Mouse (Mus musculus): Measurements from ENCODE around the gene Selenof. TPM values are rescaled to one million over a fixed set of nuclear protein-coding genes. Genes with fewer than 3 reads are reported as not detected.

Gene Selenof
- total RNA-seq, 2 experiments from 2014 or later: 197 to 208 TPM

DNA sequence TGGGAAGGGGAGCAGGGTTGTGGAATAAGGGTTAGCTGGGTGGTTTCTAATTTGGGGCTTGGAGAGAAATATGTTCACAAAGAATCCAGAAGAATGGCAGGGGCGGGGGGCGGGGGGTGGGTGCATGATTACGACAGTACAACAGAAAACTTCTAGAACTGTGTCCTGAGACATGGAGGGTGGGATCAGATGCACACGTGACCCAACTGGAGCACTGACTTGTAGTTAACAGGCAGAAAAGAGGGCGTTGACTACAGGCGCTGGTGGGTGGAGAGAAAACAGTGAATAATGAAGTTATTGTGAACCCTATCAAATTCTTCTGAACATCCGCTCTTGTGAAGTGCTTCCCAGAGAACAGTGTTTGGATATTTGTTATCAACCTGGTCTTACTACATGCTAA, 6.2 kb upstream of the Selenof start:
- DNase-seq: no peak

DNA sequence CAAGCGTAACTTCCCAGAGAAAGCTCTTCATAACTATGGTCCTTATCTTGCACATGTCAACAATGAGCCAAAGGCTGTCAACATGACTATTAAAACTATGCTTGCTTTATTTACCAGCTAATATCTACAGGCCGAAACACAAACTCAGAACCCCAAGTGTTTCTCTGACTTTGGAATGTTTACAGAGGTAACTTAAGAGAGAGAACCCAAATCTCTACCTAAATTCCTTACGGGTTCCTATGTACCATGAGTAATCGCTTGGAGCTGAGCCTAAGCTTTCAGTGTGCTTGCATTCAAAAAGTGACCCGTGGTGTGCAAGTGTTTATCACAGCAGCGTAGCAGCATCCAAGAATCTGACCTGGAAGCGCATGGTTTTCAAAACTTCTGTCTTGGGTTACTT, 4.9 kb upstream of the Selenof start:
- no peak for DNase-seq

DNA sequence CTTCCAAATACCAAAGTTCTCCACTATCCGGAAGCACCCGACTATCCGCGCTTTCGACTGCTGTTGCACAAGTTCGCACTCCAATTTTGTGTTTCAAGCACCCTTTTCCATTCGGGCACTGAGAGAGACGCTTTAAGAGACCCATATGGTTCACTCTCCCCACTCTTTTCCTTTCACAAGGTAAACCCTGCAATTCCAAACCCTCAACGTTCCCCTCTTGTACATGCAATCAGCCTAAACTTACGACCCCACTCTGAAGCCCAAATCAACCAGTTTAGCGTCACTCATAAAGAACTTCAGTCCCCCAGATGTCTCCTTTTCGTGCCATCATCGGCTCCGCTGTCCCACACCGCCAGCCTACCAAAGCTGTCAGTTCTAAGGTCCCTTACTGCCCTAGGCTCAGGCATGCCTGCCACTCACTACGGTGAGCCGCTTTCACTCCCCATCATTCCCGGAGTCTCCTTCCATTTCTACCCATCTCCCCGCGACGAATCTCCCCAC, 1.2 kb upstream of the Selenof start:
- no peak for DNase-seq

DNA sequence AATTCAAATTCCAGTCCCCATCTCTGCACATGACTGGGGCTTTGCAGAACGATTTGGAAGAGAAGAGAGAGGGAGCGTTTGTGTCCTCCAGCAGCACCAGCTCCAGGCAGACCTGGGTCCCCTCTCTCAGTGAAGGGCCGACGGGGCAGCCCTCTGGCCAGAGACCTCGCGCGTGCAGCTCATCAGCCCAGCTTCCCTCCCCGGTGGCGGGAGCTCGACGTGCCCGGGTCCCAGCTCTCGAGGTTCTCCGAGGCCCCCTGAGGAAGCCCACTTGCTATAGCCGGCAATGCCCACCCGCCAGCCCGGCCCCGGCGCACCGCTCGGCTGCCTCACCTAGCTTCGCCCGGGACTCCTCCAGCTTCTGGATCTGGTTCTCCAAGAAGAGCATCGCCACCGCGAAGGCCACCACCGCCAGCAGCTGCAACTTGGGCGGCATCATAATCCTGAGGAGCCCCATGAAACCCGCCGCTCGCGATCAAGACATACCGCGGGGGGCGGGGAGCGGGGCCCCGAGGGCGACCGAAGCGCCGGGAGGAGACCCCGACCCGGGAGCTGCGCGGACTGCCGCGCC, 618 bp upstream of the Selenof start:
- DNase-seq: no peak

DNA sequence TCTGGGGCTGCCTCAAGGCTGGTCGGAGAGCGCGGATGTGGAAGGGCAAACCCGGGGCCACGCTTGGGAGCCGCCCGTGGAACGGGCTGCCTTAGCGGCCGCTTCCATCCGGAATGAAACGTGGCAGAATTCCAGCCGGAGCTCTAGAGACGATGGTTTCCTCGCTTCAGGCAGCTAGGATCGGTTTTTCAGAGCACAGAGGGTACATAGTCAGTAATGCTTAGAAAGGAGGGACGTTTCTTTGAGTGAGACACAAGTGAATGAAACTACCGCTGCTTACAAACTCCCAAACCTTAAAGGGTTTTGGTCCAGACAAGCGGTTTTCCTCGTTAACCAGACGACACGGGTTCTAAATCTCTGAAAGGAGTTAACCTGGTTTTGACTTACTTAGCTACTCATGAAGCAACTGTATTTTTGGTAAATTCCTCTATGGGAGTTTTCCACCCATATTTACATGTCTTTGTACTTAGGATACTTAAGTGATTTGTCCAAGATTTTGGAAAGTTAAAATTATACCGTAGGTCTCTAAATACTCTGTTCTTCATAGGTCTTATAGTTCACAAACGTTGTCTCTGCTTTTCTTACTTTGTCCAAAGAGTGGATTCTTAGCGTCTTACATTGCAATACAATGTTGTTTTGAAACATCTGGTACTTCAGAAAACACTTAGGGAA, 848 bp downstream of the Selenof start:
- DNase-seq: peak; percentile 85

DNA sequence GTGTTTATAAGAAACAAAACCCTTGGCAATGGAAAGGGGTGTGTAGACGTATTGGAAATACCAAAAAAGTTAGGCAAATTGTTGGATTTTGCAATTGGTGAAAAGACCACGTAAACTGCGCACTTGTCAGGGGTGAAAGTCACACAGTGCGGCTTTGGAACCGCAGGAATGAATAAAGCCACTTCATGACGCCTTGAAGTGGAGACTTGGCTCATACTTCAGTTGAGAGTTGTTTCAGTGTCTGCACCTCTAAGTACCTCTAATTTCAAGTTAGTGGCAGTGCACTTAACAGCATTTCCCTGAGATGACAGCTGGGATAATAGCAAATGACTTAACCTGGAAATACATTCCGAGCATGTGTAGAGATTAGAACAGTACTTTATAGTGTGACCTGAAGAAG, 4.2 kb downstream of the Selenof start:
- DNase-seq: no peak

DNA sequence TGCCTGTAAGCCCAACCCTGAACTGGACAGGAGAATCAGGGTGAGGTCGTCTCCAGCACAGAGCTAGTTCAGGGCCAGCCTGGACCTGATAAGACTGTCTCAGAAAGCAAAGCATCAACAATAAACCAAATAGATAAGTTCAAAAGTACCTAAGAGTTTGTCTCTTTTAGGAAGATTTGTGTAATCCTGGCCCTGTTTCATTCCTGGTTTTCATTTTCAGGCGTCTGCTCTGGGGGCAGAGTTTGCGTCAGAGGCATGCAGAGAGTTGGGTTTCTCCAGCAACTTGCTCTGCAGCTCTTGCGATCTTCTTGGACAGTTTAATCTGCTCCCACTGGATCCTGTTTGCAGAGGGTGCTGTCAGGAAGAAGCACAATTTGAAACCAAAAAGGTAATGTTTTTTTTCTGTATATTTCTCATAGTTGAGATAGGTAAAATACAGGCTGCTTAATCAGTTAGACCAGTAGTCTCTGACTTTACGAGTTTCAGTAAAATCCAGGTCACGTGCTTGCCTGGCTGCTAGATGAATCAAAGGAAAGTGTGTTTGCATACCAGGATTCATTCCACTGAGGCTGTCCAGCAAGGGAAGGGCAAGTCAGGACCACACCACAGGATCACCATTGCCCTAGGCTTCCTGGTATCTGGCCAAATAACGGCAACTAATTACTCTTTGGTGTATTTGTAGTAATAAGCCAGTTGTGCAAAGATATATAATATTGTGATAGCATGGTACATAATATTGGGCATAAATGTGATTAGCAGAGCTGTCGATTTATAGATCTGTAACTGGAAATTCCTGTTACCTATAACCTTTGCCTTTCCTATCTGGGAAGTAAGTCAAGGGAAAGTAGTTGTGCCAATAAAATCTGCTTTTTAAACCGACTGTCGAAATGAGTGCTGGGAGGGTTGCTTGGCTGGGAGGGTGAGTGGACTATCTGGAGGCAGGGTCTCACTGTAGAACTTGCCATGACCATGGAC, 7.5 kb downstream of the Selenof start:
- no peak for DNase-seq

DNA sequence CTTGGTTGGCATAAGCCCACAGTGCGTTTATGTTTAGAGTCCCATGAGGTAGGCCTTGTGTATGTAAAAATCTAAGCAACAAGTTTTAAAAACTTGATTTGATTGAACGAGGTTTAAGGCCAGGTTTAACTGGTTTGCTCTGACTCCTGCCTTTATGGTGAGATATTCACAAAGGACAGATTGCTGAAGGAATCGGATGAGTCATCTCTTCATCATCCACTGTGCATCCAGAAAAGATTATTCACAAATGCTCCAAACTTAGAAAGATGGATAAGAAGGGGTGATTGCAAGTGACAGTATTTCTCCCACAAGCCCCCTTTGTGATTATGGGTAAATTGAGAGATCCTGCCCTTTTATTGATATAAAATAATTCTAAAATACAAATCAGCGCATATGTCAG, 8.8 kb downstream of the Selenof start:
- DNase-seq: no peak

DNA sequence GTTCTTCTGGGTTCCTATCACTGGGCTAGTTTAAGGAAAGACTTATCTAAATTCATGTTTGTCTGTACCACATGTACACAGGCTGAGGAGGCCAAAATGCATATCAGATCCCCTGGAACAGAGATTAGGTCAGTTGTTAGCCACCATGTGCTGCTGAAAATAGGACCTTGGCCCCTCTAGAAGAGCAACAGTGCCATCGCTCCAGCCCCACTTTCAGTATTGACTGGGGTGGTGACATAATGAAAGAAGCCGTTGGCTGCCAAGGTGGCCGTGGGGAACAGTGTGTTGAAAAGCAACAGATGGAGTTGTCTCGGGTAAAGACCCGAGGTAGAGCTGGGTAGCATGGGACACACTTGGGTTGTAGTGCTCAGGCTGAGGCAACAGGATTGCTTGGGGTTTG, 9.7 kb downstream of the Selenof start:
- DNase-seq: no peak

DNA sequence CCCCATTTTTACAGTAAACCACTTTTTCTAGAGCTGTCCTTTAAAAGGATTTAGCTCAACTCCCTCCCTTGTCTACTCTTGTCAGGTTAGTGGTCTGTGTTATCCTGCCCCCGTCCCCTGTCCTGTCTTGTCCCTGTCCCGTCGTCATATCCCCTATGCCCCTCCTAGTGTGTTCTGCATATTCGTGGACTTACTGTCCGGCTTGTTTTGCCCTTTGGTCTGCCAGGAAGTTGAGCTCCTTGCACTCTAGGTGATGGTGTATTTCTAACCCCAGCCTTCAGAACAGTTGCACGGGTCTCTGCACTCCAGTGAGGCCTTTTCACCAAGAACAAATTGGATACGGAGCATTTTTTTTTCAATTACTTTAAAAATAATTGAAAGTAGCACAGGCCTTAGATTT, 10.2 kb downstream of the Selenof start:
- no peak for DNase-seq

DNA sequence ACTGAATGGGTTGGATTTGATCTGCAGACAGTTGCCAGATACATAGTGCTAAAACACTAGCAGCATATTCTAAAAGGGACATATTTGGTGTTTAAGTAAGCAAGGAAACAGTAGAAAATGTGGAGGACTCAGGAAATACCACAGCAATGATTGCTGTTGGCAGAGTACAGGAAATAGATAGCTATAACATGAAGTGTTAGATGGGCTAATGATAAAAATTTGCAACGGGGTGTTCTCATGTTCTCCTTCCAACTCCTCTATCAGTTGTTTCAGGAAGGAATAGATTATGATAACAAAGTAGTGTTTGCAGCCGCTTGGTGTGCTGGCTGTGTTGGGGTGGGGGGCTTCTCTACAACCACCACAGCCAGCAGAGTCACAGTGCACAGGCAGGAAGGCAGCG, 11.7 kb downstream of the Selenof start:
- no peak for DNase-seq

DNA sequence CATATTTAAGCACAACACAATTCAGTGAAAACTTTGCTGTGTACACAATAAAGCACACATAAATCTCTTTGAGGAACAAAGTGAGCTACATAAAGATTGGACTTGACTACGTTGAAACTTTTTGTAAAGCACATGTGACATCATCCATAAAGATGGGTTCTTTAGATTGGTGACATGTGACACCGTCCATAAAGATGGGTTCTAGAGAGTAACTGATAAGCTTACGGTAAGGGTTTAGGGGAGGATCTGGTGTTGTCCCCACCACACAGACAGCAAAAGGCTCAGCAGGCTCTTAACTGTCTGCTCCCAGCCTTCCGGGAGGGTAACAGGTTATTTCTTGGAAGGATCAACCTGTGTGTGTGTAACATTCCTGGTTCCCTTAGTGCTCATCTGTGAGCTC, 12.2 kb downstream of the Selenof start:
- no peak for DNase-seq

DNA sequence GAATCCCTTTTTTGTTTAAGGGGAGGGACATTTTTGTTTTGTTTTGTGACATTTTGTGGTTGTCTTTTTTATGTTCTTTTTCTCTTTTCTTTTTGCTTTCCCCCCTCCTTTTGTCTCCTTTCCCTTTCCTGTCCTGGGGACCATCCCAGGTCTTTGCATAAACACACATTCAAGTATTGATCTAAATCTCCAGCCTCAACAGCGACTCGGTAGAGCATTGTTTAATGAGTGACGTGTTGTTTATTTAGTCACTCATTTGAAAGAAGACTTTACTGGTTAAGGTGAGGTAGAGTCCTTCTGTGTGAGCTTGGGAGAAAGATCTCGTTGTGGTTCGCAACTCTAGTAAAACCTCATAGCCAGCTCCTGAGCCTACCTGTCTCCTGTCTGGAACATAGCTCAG, 13.7 kb downstream of the Selenof start:
- no peak for DNase-seq

DNA sequence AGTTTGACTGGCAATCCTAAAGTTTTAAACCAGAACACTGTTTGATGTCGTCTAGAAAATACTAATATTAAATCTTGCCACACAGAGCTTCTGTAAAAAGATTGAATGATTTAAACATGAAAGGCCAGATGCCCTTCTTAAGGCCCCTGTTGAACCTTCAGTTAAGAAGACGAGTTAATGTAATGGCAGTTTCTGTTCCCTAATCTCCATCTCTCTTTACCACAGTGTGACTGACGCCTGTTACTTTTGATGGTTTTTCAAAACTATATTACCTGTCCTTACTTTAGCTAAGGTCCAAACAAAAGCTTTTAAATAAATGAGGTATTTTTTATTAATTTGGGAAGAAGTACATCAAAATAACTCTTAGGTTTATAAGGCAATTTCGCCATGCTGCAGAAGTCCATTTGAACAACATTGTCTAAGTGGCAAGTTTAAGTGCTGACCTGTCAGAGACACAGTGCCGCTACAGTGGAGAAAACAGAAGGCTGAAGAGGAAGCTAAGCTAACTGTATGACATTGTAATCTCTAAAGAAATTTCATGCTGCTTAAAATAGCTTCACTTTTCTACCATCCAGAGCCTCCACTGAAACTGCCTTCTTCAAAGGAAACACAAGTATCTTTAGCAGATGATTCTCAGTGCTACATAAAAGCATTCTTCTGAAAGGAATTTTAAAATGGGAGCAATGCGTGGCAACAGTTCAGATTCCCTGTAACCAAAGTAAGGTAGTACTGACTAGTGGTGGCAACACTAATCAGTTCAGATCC, 14.9 kb downstream of the Selenof start:
- no peak for DNase-seq

DNA sequence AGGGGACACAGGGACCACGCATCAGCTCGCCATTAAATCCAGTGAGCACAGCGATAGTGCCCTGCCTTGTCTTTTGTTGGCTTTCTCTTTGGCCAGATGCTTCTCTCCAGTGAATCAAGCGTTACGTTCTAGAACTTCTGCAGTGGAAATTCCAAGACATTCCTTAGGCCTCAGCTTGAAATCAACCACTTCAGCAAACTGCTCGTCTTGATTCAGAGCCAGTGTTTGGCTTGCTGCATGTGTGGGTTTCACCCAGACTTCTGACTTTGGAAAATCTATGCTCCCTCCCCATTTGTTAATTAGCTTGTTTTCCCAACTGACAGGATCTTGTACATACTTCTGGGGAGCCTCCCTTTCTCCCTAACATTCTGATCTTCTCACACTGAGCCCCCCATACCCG, 16.6 kb downstream of the Selenof start:
- no peak for DNase-seq

DNA sequence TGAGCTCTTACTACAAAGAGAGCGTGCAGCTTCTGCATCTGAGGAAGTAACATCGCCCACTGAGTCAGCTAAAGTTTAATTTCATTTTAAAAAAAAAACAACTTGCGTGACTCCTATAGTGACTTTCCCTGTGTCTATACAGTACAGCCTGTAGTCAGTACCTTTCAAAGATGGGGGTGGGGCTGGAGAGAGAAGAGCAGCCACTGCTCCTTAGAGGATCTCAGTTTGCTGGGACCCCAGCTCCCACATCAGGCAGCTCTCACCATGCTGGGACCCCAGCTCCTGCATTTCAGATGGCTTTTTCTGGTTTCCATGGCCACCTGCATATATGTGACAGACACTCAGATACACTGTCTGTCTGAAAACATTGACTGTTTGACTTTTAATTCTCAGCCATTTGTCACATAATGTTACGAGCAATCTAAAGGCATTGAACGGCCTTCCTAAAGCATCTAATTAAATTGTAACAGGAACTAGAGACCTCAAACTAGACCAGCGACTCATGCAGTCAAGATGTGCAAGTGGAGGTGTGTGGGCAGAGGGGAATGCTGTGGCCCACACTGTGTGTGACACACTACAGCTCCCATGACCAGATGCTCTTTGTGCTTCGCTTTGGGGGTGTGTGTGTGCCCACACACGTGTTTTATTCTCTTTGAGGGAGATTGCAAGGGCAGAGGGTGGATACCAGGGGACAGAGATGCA, 19.2 kb downstream of the Selenof start:
- no peak for DNase-seq

DNA sequence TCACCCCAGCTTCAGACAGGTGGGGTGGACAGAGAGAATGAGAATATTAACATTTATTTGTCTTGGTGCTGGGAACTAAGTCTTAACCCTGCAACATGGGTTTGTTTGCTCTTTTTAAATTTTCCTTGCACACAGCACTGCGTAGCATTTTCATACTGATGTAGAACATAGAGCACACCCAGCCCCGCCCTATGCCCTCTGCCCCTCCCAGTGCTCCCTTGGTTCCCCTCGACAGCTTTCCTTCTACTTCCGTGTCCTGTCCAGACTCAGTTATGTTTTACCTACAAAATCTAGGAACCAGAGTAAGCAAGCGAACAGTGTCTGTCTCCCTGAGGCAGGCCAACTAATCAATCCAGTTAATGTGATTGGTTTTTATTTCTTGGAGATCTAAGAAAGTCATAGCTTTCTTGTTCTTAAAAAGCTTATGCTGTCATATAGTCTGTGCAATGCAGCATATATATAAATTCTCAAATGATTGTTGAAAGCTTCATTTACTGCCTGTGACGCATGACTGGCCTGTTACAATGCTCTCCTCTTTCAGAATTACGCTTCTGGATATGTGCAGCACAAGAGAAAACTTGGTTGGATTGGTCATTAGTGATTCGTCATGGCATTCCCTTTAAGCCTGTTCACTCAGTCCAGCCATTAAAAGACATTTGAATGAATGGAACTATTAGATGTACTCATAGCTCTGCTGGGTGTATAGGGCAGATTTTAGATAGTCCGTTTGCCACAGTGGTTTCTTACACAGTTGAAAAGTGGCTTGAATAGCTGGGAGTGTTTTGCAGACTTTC, 23.1 kb downstream of the Selenof start:
- DNase-seq: no peak

DNA sequence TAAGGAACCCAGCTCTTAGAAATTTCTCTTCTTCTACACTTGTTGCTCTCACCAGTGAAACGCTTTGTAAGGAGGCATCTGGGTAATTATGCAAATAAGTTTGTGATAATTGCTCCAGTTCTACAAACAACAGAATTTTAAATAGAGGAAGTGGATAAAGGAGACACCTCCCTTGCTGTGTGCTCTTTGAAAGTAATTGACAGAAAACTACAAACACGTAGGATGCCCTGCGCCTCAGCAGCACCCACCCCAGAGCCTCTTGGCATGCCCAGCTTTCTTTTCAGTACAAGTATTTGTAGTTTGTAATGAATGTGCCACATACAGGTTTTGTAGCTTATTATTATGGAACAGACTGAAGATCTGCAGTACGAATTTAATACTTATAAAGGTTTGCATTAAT, 27.0 kb downstream of the Selenof start:
- no peak for DNase-seq

DNA sequence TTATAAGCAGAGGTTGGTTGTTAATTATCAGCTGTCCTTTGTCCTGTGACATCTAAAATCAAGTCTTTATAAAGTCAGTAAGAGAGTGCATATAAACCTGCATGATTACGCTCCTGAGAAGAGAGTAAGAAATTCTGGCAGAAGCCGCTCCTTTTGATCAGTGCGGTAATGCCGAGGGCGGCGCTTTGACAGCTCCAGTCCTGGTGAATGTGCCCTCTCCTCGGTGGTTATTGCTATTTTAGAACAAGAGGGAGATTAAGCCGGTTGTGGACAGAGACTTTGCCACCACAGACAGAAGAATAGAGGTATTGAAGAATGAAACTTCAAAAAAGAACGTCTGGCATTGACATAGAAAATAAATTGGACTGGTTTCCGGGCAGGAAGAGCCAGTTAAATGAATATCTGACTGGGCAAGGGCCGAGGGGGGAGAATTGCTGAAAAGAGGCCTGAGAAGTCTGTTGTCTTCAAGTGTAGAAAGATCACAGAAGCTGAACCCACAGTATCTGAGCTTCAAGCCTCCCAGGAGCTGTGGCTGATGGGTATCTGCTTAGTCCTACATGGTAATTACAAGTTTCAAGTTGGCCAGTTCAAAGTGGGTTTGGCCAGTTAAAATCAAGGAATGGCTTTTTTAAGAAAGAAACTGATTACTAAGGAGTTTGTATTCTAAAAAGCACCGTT, 27.8 kb downstream of the Selenof start:
- no peak for DNase-seq

DNA sequence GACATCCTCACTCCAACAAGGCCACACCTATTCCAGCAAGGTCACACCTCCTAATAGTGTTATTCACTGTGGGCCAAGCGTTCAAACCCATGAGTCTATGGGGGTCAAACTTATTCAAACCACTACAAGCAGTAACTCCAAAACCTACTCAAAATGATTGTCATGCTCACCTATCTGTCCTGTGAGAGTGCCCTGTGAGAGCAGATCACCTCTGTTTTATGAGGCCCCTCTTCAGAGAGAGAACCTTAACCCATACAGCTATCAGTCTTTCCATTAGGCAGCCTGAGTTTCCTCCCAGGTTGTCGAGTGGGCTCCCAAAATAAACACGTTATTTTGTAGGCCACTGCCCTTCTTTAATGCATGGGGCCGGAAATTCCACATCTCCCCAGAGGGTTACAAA, 32.3 kb downstream of the Selenof start:
- DNase-seq: no peak

Measured in gastrocnemius, postnatal 10 days (tissue).